Mouse (Mus musculus) cerebellum, adult 2 months (tissue): ENCODE measurements around the gene 2310022A10Rik.

Source experiments
- CTCF ChIP-seq: fragments of 200-500 bp; IDR thresholded peaks from 2 replicates; pipeline ENCODE4 v1.5.1; 2011; ENCODE audit warnings: low read depth, mild to moderate bottlenecking, control low read depth, low read length, moderate library complexity, borderline replicate concordance; ENCODE audit not compliant: insufficient read depth
- POLR2A ChIP-seq: fragments of 200-500 bp; IDR thresholded peaks from 2 replicates; pipeline ENCODE4 v1.6.1; 2011; ENCODE audit warnings: low read length, control low read depth, borderline replicate concordance; ENCODE audit not compliant: insufficient read depth

- TF ChIP-seq POLR2A (no peak), CTCF (no peak)
Observed at GRCm38 (mm10) chr7:27598053-27598452, 45.0 kb downstream of the 2310022A10Rik start.
